Mouse (Mus musculus) heart, embryonic 13.5 days (tissue): ENCODE measurements around the gene Gpr107. TPM values are rescaled to one million over a fixed set of nuclear protein-coding genes. Genes with fewer than 3 reads are reported as not detected.

Experiments used
- ATAC-seq: fragments of 200-750 bp; cut with Nextera tagmentation; 2 replicates; pipeline ENCODE4 v1.8.0; 2017; ENCODE audit warnings: moderate TSS enrichment; ENCODE audit not compliant: insufficient number of reproducible peaks, low FRiP score, low TSS enrichment; ENCODE audit errors: extremely low read depth
- H3K27ac ChIP-seq: fragments of 300-500 bp; sonication (generic); replicated peaks from 2 replicates; pipeline ENCODE4 v1.5.1; 2015; ENCODE audit warnings: moderate library complexity, mild to moderate bottlenecking, inconsistent platforms
- H3K27me3 ChIP-seq: fragments of 300-500 bp; sonication (generic); replicated peaks from 2 replicates; pipeline ENCODE4 v1.6.1; 2015; ENCODE audit warnings: mild to moderate bottlenecking, inconsistent platforms
- H3K36me3 ChIP-seq: fragments of 300-500 bp; sonication (generic); 2 replicates; pipeline ENCODE4 v1.6.1; 2015; ENCODE audit warnings: mild to moderate bottlenecking, inconsistent platforms
- H3K4me1 ChIP-seq: fragments of 300-500 bp; sonication (generic); 2 replicates; pipeline ENCODE4 v1.6.1; 2015; ENCODE audit warnings: inconsistent platforms
- H3K4me2 ChIP-seq: fragments of 300-500 bp; sonication (generic); 2 replicates; pipeline ENCODE4 v1.6.1; 2015; ENCODE audit warnings: inconsistent platforms, mild to moderate bottlenecking, moderate library complexity
- H3K4me3 ChIP-seq: fragments of 300-500 bp; sonication (generic); 2 replicates; pipeline ENCODE4 v1.5.1; 2015; ENCODE audit warnings: moderate library complexity, mild to moderate bottlenecking, inconsistent platforms
- H3K9ac ChIP-seq: fragments of 300-500 bp; sonication (generic); 2 replicates; pipeline ENCODE4 v1.6.1; 2015; ENCODE audit warnings: inconsistent platforms, mild to moderate bottlenecking, moderate library complexity
- H3K9me3 ChIP-seq: fragments of 300-500 bp; sonication (generic); 2 replicates; pipeline ENCODE4 v1.6.1; 2016; ENCODE audit warnings: inconsistent platforms
- WGBS: fragments of 180-500 bp; shearing (Covaris S2); methylation state at CpG from one replicate; pipeline ENCODE4 v1.1.7; 2015; ENCODE audit warnings: mixed read lengths; 5-methylcytosine and 5-hydroxymethylcytosine counted together
- polyA plus RNA-seq: library from polyadenylated mRNA; unstranded; fragments of >200 nt; fragmentation: Nextera tagmentation; extraction: Ambion mirVana; gene quantifications from 2 replicates; pipeline ENCODE4 v1.2.1, GENCODE M21; 2015

The Gpr107 gene
- polyA plus RNA-seq, 1 experiment from 2014 or later = 34.8 TPM

DNA sequence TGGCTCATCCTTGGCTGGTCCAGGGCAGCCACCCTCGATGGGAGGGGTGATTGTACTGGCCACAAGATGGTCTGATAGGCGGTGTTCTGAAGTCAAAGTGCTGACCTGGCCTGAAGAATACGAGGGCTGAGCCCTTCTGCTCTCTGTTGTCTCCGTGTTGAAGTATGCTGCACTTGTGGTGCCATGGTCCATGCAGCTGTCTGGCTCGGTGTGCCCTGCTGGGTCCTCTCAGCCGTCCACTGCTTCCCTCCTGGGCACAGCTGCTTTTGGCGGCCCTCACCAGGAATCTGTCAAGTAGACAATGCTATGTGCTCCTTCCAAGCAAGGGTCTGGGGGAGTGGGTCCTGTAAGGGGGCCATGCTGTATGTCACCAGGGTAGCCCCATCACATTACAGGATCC is 68.7 kb downstream of the Gpr107 start:
- H3K4me2 ChIP-seq = no peak overlapping the region

DNA sequence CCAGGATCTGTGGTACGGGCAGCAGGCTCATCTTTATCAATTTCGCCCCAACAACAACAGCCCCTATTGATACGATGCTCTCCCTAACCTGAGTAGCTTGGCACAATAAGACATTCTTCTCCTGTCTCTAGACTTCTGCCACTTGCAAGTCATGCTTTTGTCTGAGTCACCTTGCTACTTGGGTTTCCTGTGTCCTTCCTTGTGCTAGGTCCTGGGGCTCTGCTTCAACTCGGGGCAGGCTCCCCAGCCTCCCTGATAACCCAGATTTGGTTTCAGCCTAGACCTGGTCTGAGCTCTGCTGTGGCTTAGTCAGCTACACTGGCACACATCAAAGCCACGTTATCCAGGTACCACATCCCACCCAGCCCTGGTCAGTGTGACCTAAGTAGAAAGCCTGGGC is 69.5 kb downstream of the Gpr107 start:
- H3K4me3 ChIP-seq = no peak overlapping the region
- H3K9ac ChIP-seq = no peak overlapping the region
- peaks cover 12% of the 10 kb centered on the region for H3K36me3 ChIP-seq
- no peak overlapping the region for H3K27ac ChIP-seq
- H3K27me3 ChIP-seq = no peaks in the 10 kb centered on the region
- 65% methylated on average over 5 of the region's 5 CpGs for WGBS
- no peak overlapping the region for H3K4me2 ChIP-seq
- ATAC-seq = no peak
- peaks cover 6% of the 10 kb centered on the region for H3K9me3 ChIP-seq
- H3K4me1 ChIP-seq = peaks cover 30% of the 10 kb centered on the region

More for the DNA sequence above, 68.7 kb downstream of the Gpr107 start:
- 58% methylated on average over 7 of the region's 7 CpGs for WGBS
- H3K9ac ChIP-seq = no peak overlapping the region
- H3K4me3 ChIP-seq = no peak overlapping the region
- H3K4me1 ChIP-seq = peaks cover 38% of the 10 kb centered on the region
- H3K27me3 ChIP-seq = no peaks in the 10 kb centered on the region
- no peak overlapping the region for H3K27ac ChIP-seq
- ATAC-seq = no peak
- H3K9me3 ChIP-seq = no peaks in the 10 kb centered on the region
- H3K36me3 ChIP-seq = peaks cover 12% of the 10 kb centered on the region

DNA sequence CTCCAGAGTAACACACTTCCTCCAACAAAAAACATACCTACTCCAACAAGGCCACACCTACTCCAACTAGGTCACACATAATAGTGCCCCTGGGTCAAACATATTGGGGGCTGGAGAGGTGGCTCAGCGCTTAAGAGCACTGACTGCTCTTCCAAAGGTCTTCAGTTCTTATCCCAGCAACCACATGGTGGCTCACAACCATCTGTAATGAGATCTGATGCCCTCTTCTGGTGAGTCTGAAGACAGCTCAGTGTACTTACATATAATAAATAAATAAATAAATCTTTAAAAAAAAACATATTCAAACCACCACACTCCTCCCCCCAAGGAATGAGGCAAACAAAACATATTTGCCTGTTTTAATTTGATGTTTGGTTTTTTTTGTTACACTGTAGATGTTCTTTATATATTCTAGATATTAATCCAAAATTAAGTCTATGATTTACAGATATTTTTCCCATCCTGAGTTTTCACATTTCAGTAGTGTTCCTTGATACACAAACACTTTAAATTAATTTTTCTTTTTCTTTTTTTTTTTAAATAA is 76.7 kb downstream of the Gpr107 start:
- WGBS = 81% methylated on average over 1 of the region's 1 CpGs
- ATAC-seq = no peak

DNA sequence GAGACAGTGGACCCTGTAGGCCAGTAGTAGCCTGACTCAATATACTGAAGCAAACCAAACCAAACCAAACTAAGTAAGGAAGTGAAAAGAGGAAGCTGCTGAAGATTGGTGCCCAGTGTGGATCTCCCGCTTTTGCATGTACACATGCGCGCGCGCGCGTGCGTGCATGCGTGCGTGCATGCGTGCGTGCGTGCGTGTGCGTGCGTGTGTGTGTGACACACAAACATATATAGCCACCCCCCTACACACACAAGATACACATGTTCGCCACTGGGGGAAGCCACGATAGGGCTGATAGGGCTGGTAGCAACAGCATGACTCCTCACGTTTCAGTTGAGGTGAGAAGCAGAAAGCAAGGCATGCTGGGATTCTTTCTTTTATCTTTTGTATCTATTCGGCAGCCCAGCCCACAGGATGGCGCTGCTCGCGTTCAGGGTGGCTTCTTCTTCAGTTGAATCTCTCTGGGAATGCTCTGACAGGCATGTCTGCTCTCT is 87.1 kb downstream of the Gpr107 start:
- Histone ChIP-seq H3K4me1 (peaks cover 21% of the 10 kb centered on the region), H3K9me3 (no peaks in the 10 kb centered on the region), H3K27ac (no peak overlapping the region), H3K27me3 (peaks cover 21% of the 10 kb centered on the region; the same call in 1 of the 2 replicates), H3K4me2 (peak overlapping the region; percentile 58), H3K9ac (peak overlapping the region; percentile 44; the same call in 1 of the 2 replicates), H3K36me3 (no peaks in the 10 kb centered on the region), H3K4me3 (peak overlapping the region; percentile 32)
- 31% methylated on average over 23 of the region's 23 CpGs for WGBS
- ATAC-seq = no peak

More for the DNA sequence above, 76.7 kb downstream of the Gpr107 start:
- H3K27me3 ChIP-seq = no peaks in the 10 kb centered on the region
- no peak overlapping the region for H3K4me2 ChIP-seq
- no peak overlapping the region for H3K9ac ChIP-seq
- no peak overlapping the region for H3K27ac ChIP-seq
- no peak overlapping the region for H3K4me3 ChIP-seq
- H3K4me1 ChIP-seq = no peaks in the 10 kb centered on the region
- no peaks in the 10 kb centered on the region for H3K36me3 ChIP-seq
- peaks cover 21% of the 10 kb centered on the region for H3K9me3 ChIP-seq

DNA sequence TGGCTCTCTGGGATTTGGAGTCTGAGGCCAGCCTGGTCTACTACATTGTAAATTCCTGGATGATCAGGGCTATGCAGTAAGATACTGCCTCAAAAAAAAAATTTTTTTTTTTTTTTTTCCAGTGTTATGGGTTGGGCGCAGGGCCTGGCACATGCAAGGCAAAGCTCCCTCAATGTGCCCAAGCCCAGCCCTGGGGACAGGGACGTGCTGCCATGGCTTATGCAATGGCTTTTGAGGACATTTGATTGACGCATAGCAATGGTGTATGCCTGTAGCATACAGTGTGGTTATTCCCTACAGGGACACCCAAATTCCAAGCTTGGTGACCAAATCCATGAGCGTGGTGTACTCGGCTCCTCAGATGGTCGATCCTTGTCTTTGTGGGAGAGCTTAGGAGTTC is 87.7 kb downstream of the Gpr107 start:
- Histone ChIP-seq H3K9me3 (no peaks in the 10 kb centered on the region), H3K4me2 (peak overlapping the region; percentile 58), H3K9ac (no peak overlapping the region), H3K27me3 (peaks cover 21% of the 10 kb centered on the region; the same call in 1 of the 2 replicates), H3K4me1 (peaks cover 27% of the 10 kb centered on the region), H3K27ac (no peak overlapping the region), H3K36me3 (no peaks in the 10 kb centered on the region), H3K4me3 (peak overlapping the region; percentile 32; the same call in 1 of the 2 replicates)
- WGBS = 80% methylated on average over 6 of the region's 6 CpGs
- no peak for ATAC-seq

DNA sequence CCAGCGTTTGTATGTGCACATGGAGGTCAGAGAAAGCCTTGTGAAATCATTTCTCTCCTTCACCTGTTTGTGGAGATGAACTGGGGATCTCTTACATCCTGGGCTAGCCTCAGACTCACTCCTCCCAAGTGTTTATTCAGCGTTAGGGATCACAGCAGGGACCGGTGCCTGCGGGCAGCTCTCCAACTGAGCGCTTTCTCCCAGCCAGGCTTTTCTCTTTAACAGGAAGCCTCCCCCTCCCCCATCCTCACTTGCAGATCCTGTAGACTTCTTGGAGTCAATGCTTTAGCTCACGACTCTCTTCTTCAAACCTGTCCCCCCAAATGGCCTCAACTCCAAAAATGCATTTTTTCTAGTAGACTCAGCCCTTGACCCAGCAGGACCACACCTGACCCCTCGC is 89.5 kb downstream of the Gpr107 start:
- no peak overlapping the region for H3K4me2 ChIP-seq
- peaks cover 24% of the 10 kb centered on the region; the same call in 1 of the 2 replicates for H3K27me3 ChIP-seq
- H3K9me3 ChIP-seq = no peaks in the 10 kb centered on the region
- no peak overlapping the region for H3K9ac ChIP-seq
- WGBS = 9% methylated on average over 7 of the region's 7 CpGs
- H3K4me1 ChIP-seq = peaks cover 35% of the 10 kb centered on the region
- no peak overlapping the region for H3K27ac ChIP-seq
- no peak for ATAC-seq
- H3K4me3 ChIP-seq = no peak overlapping the region
- no peaks in the 10 kb centered on the region for H3K36me3 ChIP-seq

DNA sequence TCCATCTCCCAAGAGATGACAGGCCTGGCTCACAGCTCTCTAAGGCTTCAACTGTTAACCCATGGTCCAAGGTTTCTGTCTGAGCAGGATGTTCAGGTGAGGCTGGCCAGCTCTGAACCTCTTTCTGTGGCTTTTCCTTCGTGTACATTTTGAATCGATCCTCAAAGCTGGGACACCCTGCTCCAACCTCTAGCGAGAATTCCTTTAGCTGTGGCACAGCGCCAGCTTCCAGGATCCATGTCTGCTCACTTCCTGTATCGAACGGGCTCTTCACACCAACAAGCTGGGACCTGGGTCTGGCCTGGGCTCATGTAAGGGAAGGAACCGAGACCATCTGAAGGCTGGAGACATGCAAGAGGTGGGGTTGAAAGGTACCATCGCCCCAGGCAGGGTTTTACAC is 92.1 kb downstream of the Gpr107 start:
- Histone ChIP-seq H3K9ac (peak overlapping the region; percentile 94; the same call in 1 of the 2 replicates), H3K27ac (no peak overlapping the region), H3K9me3 (no peaks in the 10 kb centered on the region), H3K4me2 (no peak overlapping the region), H3K4me3 (no peak overlapping the region), H3K36me3 (peaks cover 8% of the 10 kb centered on the region; the same call in 1 of the 2 replicates), H3K27me3 (peaks cover 24% of the 10 kb centered on the region; the same call in 1 of the 2 replicates), H3K4me1 (peaks cover 60% of the 10 kb centered on the region)
- no peak for ATAC-seq
- WGBS = 57% methylated on average over 8 of the region's 8 CpGs

DNA sequence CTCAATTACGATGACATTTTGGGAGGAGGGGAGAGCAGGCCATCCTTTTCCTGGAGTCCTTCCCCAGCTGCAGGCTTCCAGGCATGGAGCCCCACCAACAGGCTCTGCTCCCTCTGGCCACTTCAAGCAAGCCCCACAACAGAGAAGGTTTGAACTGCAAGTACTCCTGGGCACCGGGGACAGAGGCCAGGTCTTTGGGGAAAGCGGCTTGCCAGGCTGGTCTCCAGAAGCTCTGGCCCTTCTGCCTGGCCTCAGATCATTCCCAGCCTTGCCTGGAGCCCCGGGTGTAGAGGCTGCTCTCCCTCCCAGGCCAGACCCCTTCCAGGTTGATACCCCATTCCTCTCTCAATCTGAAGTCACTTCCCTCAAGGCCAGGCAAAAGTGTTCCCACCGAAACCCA is 92.9 kb downstream of the Gpr107 start:
- Histone ChIP-seq H3K4me1 (peaks cover 62% of the 10 kb centered on the region), H3K27ac (peak overlapping the region; percentile 90)

DNA sequence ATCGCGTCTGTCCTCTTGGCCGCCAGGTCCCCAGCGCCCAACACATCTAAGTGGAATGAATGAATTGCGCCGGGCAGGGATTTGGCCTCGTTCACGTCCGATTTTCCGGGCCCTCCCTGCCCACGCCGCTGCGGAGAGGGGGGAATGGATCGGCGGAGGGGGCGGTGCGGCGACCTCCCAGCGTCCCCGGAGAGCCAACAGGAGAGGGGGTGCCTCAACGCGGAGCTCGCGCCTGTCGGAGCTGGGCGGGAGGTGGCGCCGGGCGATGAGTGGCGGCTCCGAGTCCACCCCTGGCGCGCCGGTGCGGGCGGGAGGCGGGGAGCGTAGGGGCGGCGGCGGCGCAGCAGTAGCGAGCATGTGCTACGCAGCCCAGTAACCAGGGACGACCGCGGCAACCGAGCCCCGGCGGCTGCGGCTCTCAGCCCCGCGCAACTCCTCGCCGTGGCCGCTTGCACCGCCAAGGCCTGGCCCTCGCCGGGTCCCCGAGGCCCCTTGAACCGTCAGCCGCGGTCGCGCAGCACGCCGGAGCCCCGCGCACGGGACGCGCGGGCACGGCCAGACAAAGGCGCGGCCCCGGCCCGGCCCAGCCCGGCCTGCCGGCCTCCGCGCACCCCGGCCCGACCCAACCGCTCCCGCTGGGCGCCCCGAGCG is 93.5 kb downstream of the Gpr107 start, which contains the start of gene Ncs1:
Ncs1 (plus strand) TSS at position 333 of the 651 bp plus-strand sequence.
- H3K4me3 ChIP-seq = peak within 1 kb of the TSS; percentile 84
- H3K9ac ChIP-seq = peak within 1 kb of the TSS; percentile 94
- no peaks in the 10 kb centered on the region for H3K9me3 ChIP-seq
- peaks cover 21% of the 10 kb centered on the region; the same call in 1 of the 2 replicates for H3K27me3 ChIP-seq
- peak within 1 kb of the TSS; percentile 90 for H3K27ac ChIP-seq
- peak; percentile 53; the same call in 1 of the 2 replicates for ATAC-seq
- H3K36me3 ChIP-seq = peaks cover 15% of the 10 kb centered on the region; the same call in 1 of the 2 replicates
- peaks cover 68% of the 10 kb centered on the region for H3K4me1 ChIP-seq
- under 1% methylated on average over 83 of the region's 89 CpGs for WGBS
- H3K4me2 ChIP-seq = peak within 1 kb of the TSS; percentile 93

More for the DNA sequence above, 92.9 kb downstream of the Gpr107 start:
- WGBS = 14% methylated on average over 5 of the region's 5 CpGs
- Histone ChIP-seq H3K9ac (peak overlapping the region; percentile 94), H3K27me3 (peaks cover 24% of the 10 kb centered on the region; the same call in 1 of the 2 replicates), H3K4me3 (peak overlapping the region; percentile 84), H3K9me3 (no peaks in the 10 kb centered on the region), H3K4me2 (peak overlapping the region; percentile 93), H3K36me3 (peaks cover 14% of the 10 kb centered on the region; the same call in 1 of the 2 replicates)
- no peak for ATAC-seq

DNA sequence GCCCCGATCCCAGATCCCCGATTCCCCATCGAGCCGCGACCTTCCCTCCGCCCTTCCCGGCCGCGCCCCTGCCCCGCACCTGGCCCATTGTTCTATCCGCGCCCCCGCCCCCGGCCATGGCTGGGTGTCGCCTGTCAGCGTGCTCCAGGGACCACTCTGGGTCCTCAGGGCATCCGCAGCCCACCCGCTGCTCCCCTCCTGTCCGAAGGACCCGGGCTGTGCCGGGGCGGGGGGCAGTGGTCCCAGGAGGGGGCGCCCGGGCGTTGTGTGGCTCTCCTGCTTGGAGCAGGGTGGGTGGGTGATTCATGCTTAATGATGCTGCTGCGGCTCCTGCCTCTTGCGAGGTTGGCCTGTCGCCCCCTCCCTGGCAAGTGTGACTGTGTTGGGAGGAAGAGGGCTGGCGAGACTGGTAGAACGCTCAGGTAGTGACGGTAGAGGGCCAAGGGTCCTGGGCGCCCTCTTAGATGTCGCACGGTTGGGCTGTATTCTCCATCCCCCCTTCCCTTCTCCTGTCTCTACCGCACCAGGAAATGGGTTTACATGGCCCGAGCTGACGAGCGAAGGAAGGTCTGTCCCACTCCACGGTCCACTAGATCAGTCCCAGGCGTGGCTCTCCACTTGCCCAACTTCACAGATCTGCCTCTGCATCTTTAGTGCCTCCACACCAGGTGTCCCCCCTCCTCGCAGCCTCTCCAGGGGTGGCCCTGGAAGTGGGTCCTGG is 94.3 kb downstream of the Gpr107 start:
- Histone ChIP-seq H3K36me3 (peaks cover 15% of the 10 kb centered on the region; the same call in 1 of the 2 replicates), H3K27ac (peak overlapping the region; percentile 90), H3K4me1 (peaks cover 74% of the 10 kb centered on the region), H3K9ac (peak overlapping the region; percentile 94), H3K4me2 (peak overlapping the region; percentile 93), H3K4me3 (peak overlapping the region; percentile 84), H3K27me3 (peaks cover 19% of the 10 kb centered on the region; the same call in 1 of the 2 replicates), H3K9me3 (no peaks in the 10 kb centered on the region)
- WGBS = under 1% methylated on average over 41 of the region's 41 CpGs
- ATAC-seq = 0 out of 2 replicates have a peak, but pooled peaks have one; percentile 23

DNA sequence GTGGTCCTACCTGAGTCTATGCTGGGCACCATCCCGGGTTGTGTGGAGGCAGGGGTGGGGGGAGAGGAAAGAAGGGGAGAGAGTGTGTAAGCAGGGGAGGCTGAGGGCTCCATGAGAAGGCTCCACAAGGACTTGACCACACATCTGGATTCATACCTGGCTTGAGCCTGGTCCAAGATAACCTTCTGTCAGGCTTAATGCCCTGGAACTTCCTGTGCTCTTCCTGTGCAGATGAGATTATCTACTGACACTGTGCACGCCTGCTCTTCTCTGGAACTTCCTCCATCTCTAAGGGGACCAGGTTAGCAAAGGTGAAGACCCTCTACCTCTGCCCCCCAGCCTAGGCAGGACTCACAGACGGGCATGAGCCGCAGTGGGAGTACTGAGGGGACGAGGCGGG is 96.7 kb downstream of the Gpr107 start:
- Histone ChIP-seq H3K9ac (peak overlapping the region; percentile 8; the same call in 1 of the 2 replicates), H3K27ac (peak overlapping the region; percentile 90; the same call in 1 of the 2 replicates), H3K4me3 (no peak overlapping the region), H3K4me1 (peaks cover 74% of the 10 kb centered on the region), H3K36me3 (peaks cover 20% of the 10 kb centered on the region), H3K27me3 (peaks cover 2% of the 10 kb centered on the region; the same call in 1 of the 2 replicates), H3K4me2 (no peak overlapping the region), H3K9me3 (no peaks in the 10 kb centered on the region)
- 82% methylated on average over 6 of the region's 6 CpGs for WGBS
- ATAC-seq = no peak
